Comparison of ENCODE assay signal across 10 mouse cellular contexts in the genomic region with DNA sequence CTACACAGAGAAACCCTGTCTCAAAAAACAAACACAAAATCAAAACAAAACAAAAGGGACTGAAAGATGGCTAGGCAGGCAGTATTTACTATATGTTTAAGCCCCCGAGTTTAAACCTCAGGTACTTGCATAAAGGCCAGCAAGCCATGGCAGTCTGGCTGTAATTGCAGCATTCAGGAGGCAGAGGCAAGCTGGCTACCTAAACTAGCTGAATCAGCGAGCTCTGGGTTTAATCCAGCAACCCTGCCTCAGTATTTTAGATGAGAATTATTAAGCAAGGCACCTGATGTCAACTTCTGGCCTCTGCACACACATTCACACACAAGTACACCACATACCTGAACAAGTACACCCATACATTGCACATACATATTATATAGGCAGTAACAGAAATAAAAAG. TPM values are rescaled to one million over a fixed set of nuclear protein-coding genes. Genes with fewer than 3 reads are reported as not detected.
A peak's percentile ranks its signal among the peaks of the same experiment; 100 is the strongest.
DNase-seq lines count a peak whose midpoint lies in the region; ATAC-seq and TF ChIP-seq lines count a peak whose summit lies in the region.
"Had no signal": no experiment of that assay in that cellular context is flagged by ENCODE, and none has a peak within 500 bp of the region (broad histone marks: within the 10 kb centered on the region; RNA-seq: fewer than 3 reads in every experiment).

No protein-coding gene starts in this region.

- no peak overlapping the region for H3K4me3 ChIP-seq in forebrain, embryonic 14.5 days (ENCODE audit: low read depth, low read length)
- no peak overlapping the region for H3K4me3 ChIP-seq in forebrain, embryonic 11.5 days (ENCODE audit: low read depth, low read length)
- no peak overlapping the region for H3K4me3 ChIP-seq in liver, adult 2 months (ENCODE audit: insufficient read depth, low read depth, low read length)
- H3K4me3 ChIP-seq in hindbrain, embryonic 13.5 days, result 0 out of 2 replicates have a peak overlapping the region, but pooled peaks have one; percentile 9
- peak overlapping the region; percentile 8; the same call in 1 of the 2 replicates for H3K4me3 ChIP-seq in neural tube, embryonic 13.5 days

- H3K27ac ChIP-seq in forebrain, embryonic 14.5 days (ENCODE audit: low read depth, low read length), result no peak overlapping the region
- H3K27ac ChIP-seq in forebrain, embryonic 11.5 days (ENCODE audit: low read depth, low read length), result no peak overlapping the region
- H3K27ac ChIP-seq in liver, adult 2 months (replicated peaks; ENCODE audit: insufficient read depth, low read depth, low read length), result peak overlapping the region; percentile 53; the same call in 1 of the 2 replicates
- H3K27ac ChIP-seq in hindbrain, embryonic 13.5 days, result no peak overlapping the region
- H3K27ac ChIP-seq in neural tube, embryonic 13.5 days (replicated peaks), result no peak overlapping the region

- H3K27me3 ChIP-seq in forebrain, embryonic 14.5 days (replicated peaks; ENCODE audit: control insufficient read depth, insufficient read depth, low read length), result no peaks in the 10 kb centered on the region
- H3K27me3 ChIP-seq in forebrain, embryonic 11.5 days (ENCODE audit: control insufficient read depth, insufficient read depth, low read length), result no peaks in the 10 kb centered on the region
- no peaks in the 10 kb centered on the region for H3K27me3 ChIP-seq in liver, adult 2 months (ENCODE audit: control insufficient read depth, insufficient read depth, low read length)
- H3K27me3 ChIP-seq in hindbrain, embryonic 13.5 days, result no peaks in the 10 kb centered on the region
- H3K27me3 ChIP-seq in neural tube, embryonic 13.5 days, result no peaks in the 10 kb centered on the region

- TF ChIP-seq CTCF in liver, adult 2 months (IDR thresholded peaks at IDR 0.05; ENCODE audit: low read depth, low read length), result no peak

- H3K79me2 ChIP-seq in liver, adult 2 months (ENCODE audit: control insufficient read depth, insufficient read depth, low read length), result peaks cover 30% of the 10 kb centered on the region

- no peak for ATAC-seq in forebrain, embryonic 14.5 days
- no peak for ATAC-seq in forebrain, embryonic 11.5 days (replicated peaks; ENCODE audit: low FRiP score)
- ATAC-seq in hindbrain, embryonic 13.5 days (ENCODE audit: low FRiP score), result no peak
- no peak for ATAC-seq in neural tube, embryonic 13.5 days (ENCODE audit: low read depth)

- H3K4me2 ChIP-seq in forebrain, embryonic 14.5 days (ENCODE audit: low read length), result no peak overlapping the region
- H3K4me2 ChIP-seq in forebrain, embryonic 11.5 days (ENCODE audit: low read depth, low read length, severe bottlenecking), result no peak overlapping the region
- peak overlapping the region; percentile 35 for H3K4me2 ChIP-seq in hindbrain, embryonic 13.5 days
- peak overlapping the region; percentile 37 for H3K4me2 ChIP-seq in neural tube, embryonic 13.5 days

- DNase-seq in forebrain, embryonic 14.5 days (ENCODE audit: low spot score), result no peak
- no peak for DNase-seq in forebrain, embryonic 11.5 days (ENCODE audit: low spot score)
- peak; percentile 69 for DNase-seq in liver, adult 2 months (ENCODE audit: extremely low read depth, low read depth, low spot score)
- DNase-seq in liver, result no peak
- DNase-seq in frontal cortex, postnatal 25 days (ENCODE audit: low spot score in 2 of 2), result no peak
- DNase-seq in lung, postnatal 14 days, result no peak
- DNase-seq: layer of hippocampus, adult 9-11 months; right cerebral cortex, postnatal 14 days had no signal

- H3K4me1 ChIP-seq in forebrain, embryonic 14.5 days (ENCODE audit: control insufficient read depth, insufficient read depth, low read length), result peaks cover 21% of the 10 kb centered on the region
- peaks cover 2% of the 10 kb centered on the region; the same call in 1 of the 2 replicates for H3K4me1 ChIP-seq in forebrain, embryonic 11.5 days (replicated peaks; ENCODE audit: control insufficient read depth, insufficient read depth, low read length)
- peaks cover 24% of the 10 kb centered on the region for H3K4me1 ChIP-seq in liver, adult 2 months (ENCODE audit: control insufficient read depth, insufficient read depth, low read length)
- H3K4me1 ChIP-seq in hindbrain, embryonic 13.5 days (replicated peaks), result peaks cover 47% of the 10 kb centered on the region
- peaks cover 52% of the 10 kb centered on the region for H3K4me1 ChIP-seq in neural tube, embryonic 13.5 days (replicated peaks)

- H3K9ac ChIP-seq in forebrain, embryonic 14.5 days (ENCODE audit: low read length), result peak overlapping the region; percentile 33; the same call in 1 of the 2 replicates
- no peak overlapping the region for H3K9ac ChIP-seq in forebrain, embryonic 11.5 days (ENCODE audit: low read length)
- H3K9ac ChIP-seq in liver, adult 2 months (ENCODE audit: low read depth, low read length), result peak overlapping the region; percentile 53
- peak overlapping the region; percentile 15; the same call in 1 of the 2 replicates for H3K9ac ChIP-seq in hindbrain, embryonic 13.5 days
- no peak overlapping the region for H3K9ac ChIP-seq in neural tube, embryonic 13.5 days

- H3K9me3 ChIP-seq in forebrain, embryonic 14.5 days (replicated peaks; ENCODE audit: control insufficient read depth, low read length), result no peaks in the 10 kb centered on the region
- H3K9me3 ChIP-seq in forebrain, embryonic 11.5 days (ENCODE audit: control insufficient read depth, low read length), result no peaks in the 10 kb centered on the region
- H3K9me3 ChIP-seq in hindbrain, embryonic 13.5 days, result no peaks in the 10 kb centered on the region
- no peaks in the 10 kb centered on the region for H3K9me3 ChIP-seq in neural tube, embryonic 13.5 days

- WGBS in forebrain, embryonic 14.5 days, result 49% methylated on average over 2 of the region's 2 CpGs
- WGBS in forebrain, embryonic 11.5 days, result 74% methylated on average over 2 of the region's 2 CpGs
- 19% methylated on average over 2 of the region's 2 CpGs for WGBS in liver, adult 2 months
- 69% methylated on average over 2 of the region's 2 CpGs for WGBS in hindbrain, embryonic 13.5 days
- WGBS in neural tube, embryonic 13.5 days, result 75% methylated on average over 2 of the region's 2 CpGs

- peaks cover 40% of the 10 kb centered on the region for H3K36me3 ChIP-seq in forebrain, embryonic 14.5 days (ENCODE audit: control insufficient read depth, insufficient read depth, low read length)
- H3K36me3 ChIP-seq in forebrain, embryonic 11.5 days (ENCODE audit: control insufficient read depth, insufficient read depth, low read length), result no peaks in the 10 kb centered on the region
- peaks cover 48% of the 10 kb centered on the region for H3K36me3 ChIP-seq in liver, adult 2 months (ENCODE audit: control insufficient read depth, insufficient read depth, low read length)
- peaks cover 36% of the 10 kb centered on the region for H3K36me3 ChIP-seq in hindbrain, embryonic 13.5 days
- peaks cover 40% of the 10 kb centered on the region for H3K36me3 ChIP-seq in neural tube, embryonic 13.5 days

- TF ChIP-seq POLR2A in liver, adult 2 months (IDR thresholded peaks at IDR 0.05; ENCODE audit: extremely low read depth, insufficient read depth, low read length), result no peak

RNA-seq across cellular contexts. Expression of a gene that starts 4.0 kb away (rescaled TPM):
- polyA plus RNA-seq in forebrain, embryonic 14.5 days (2014; fragmentation: Nextera tagmentation; extraction: Ambion mirVana), result 34.8 and 35.1 TPM in 2 replicates
- 58.7 and 60.6 TPM in 2 replicates for polyA plus RNA-seq in forebrain, embryonic 11.5 days (2014; fragmentation: Nextera tagmentation; extraction: Ambion mirVana)
- total RNA-seq in liver, adult 2 months (2014; rRNA removed), result 44.6 and 65.4 TPM in 2 replicates
- polyA plus RNA-seq in liver, adult 2 months (2012; rRNA removed), result 46.0 and 50.5 TPM in 2 replicates
- 39.4 and 41.2 TPM in 2 replicates for polyA plus RNA-seq in hindbrain, embryonic 13.5 days (2015; fragmentation: Nextera tagmentation; extraction: Ambion mirVana)
- 43.5 and 52.8 TPM in 2 replicates for polyA plus RNA-seq in neural tube, embryonic 13.5 days (2015; fragmentation: Nextera tagmentation; extraction: Ambion mirVana)

Comparison
In these comparisons a context has a peak if more than half of its experiments do, and no peak if none do; other contexts are left out.
1. H3K9ac ChIP-seq: peak in forebrain, embryonic 14.5 days (single experiment), liver, adult 2 months (single experiment) and hindbrain, embryonic 13.5 days (single experiment); none in forebrain, embryonic 11.5 days (single experiment) and neural tube, embryonic 13.5 days (single experiment).
2. H3K4me2 ChIP-seq: peak in hindbrain, embryonic 13.5 days (single experiment) and neural tube, embryonic 13.5 days (single experiment); none in forebrain, embryonic 14.5 days (single experiment) and forebrain, embryonic 11.5 days (single experiment).
3. H3K4me3 ChIP-seq: peak in hindbrain, embryonic 13.5 days (single experiment) and neural tube, embryonic 13.5 days (single experiment); none in forebrain, embryonic 14.5 days (single experiment), forebrain, embryonic 11.5 days (single experiment) and liver, adult 2 months (single experiment).